Mouse (Mus musculus): ENCODE measurements around the gene Slc18a2. TPM values are rescaled to one million over a fixed set of nuclear protein-coding genes. Genes with fewer than 3 reads are reported as not detected.

Slc18a2 gene
- polyA plus RNA-seq (2015; fragmentation: Nextera tagmentation; extraction: Ambion mirVana) = 9.1 and 13.2 TPM in 2 replicates

GRCm38 (mm10) chr19:59260718-59261442 lies at the start of gene Slc18a2:
TSS of gene Slc18a2 (plus strand) at chr19:59260896.
- WGBS = under 1% methylated on average over 55 of the region's 55 CpGs
- H3K4me2 ChIP-seq = peak within 1 kb of the TSS; percentile 92
- peak; percentile 87 for ATAC-seq (replicated peaks; ENCODE audit: low FRiP score)
- no peak within 1 kb of the TSS for H3K27ac ChIP-seq
- peaks cover 34% of the 10 kb centered on the region for H3K27me3 ChIP-seq
- H3K4me1 ChIP-seq = peaks cover 15% of the 10 kb centered on the region
- H3K4me3 ChIP-seq (replicated peaks) = peak within 1 kb of the TSS; percentile 48
- no peaks in the 10 kb centered on the region for H3K36me3 ChIP-seq
- H3K9me3 ChIP-seq (replicated peaks) = 0 out of 2 replicates have a peak, but pooled peaks cover 5% of the 10 kb centered on the region
- peak within 1 kb of the TSS; percentile 38; the same call in 1 of the 2 replicates for H3K9ac ChIP-seq

- Histone ChIP-seq H3K4me1 (no peaks in the 10 kb centered on the region), H3K4me2 (no peak overlapping the region), H3K4me3 (replicated peaks) (no peak overlapping the region), H3K36me3 (no peaks in the 10 kb centered on the region), H3K9me3 (replicated peaks) (no peaks in the 10 kb centered on the region), H3K27ac (no peak overlapping the region), H3K9ac (no peak overlapping the region), H3K27me3 (no peaks in the 10 kb centered on the region)
- 85% methylated on average over 3 of the region's 3 CpGs for WGBS
- no peak for ATAC-seq (replicated peaks; ENCODE audit: low FRiP score)
These were observed 43.8 kb upstream of the Slc18a2 start for GRCm38 (mm10) chr19:59216891-59217290.

GRCm38 (mm10) chr19:59218991-59219390 lies 41.7 kb upstream of the Slc18a2 start, which contains the start of gene Kcnk18:
TSS of gene Kcnk18 (plus strand) at chr19:59219214.
- Histone ChIP-seq H3K4me3 (replicated peaks) (no peak within 1 kb of the TSS), H3K36me3 (no peaks in the 10 kb centered on the region), H3K9ac (no peak within 1 kb of the TSS), H3K4me1 (no peaks in the 10 kb centered on the region), H3K4me2 (no peak within 1 kb of the TSS), H3K27ac (no peak within 1 kb of the TSS), H3K27me3 (no peaks in the 10 kb centered on the region), H3K9me3 (replicated peaks) (no peaks in the 10 kb centered on the region)
- WGBS = 84% methylated on average over 8 of the region's 8 CpGs
- ATAC-seq (replicated peaks; ENCODE audit: low FRiP score) = no peak

- Histone ChIP-seq H3K27ac (no peak overlapping the region), H3K4me2 (no peak overlapping the region), H3K36me3 (no peaks in the 10 kb centered on the region), H3K9me3 (replicated peaks) (no peaks in the 10 kb centered on the region), H3K4me1 (no peaks in the 10 kb centered on the region), H3K27me3 (no peaks in the 10 kb centered on the region), H3K4me3 (replicated peaks) (no peak overlapping the region), H3K9ac (no peak overlapping the region)
- no peak for ATAC-seq (replicated peaks; ENCODE audit: low FRiP score)
- WGBS = 76% methylated on average over 3 of the region's 3 CpGs
These were observed 39.6 kb upstream of the Slc18a2 start for GRCm38 (mm10) chr19:59221131-59221530.

- Histone ChIP-seq H3K9me3 (replicated peaks) (no peaks in the 10 kb centered on the region), H3K27ac (no peak overlapping the region), H3K4me3 (replicated peaks) (no peak overlapping the region), H3K4me1 (peaks cover 6% of the 10 kb centered on the region), H3K9ac (no peak overlapping the region), H3K27me3 (no peaks in the 10 kb centered on the region), H3K36me3 (no peaks in the 10 kb centered on the region), H3K4me2 (no peak overlapping the region)
- WGBS = 54% methylated on average over 3 of the region's 3 CpGs
- no peak for ATAC-seq (replicated peaks; ENCODE audit: low FRiP score)
These were observed 32.3 kb upstream of the Slc18a2 start for GRCm38 (mm10) chr19:59228376-59228775.

GRCm38 (mm10) chr19:59232786-59233185 lies 27.9 kb upstream of the Slc18a2 start:
- H3K27ac ChIP-seq = no peak overlapping the region
- no peaks in the 10 kb centered on the region for H3K36me3 ChIP-seq
- no peak overlapping the region for H3K9ac ChIP-seq
- H3K4me1 ChIP-seq = peaks cover 6% of the 10 kb centered on the region
- H3K4me2 ChIP-seq = no peak overlapping the region
- no peak overlapping the region for H3K4me3 ChIP-seq (replicated peaks)
- H3K27me3 ChIP-seq = no peaks in the 10 kb centered on the region
- WGBS = 37% methylated on average over 5 of the region's 5 CpGs
- H3K9me3 ChIP-seq (replicated peaks) = no peaks in the 10 kb centered on the region
- ATAC-seq (replicated peaks; ENCODE audit: low FRiP score) = 0 out of 2 replicates have a peak, but pooled peaks have one; percentile 59

- ATAC-seq (replicated peaks; ENCODE audit: low FRiP score) = no peak
- Histone ChIP-seq H3K27ac (no peak overlapping the region), H3K36me3 (no peaks in the 10 kb centered on the region), H3K4me1 (peaks cover 6% of the 10 kb centered on the region), H3K4me3 (replicated peaks) (no peak overlapping the region), H3K4me2 (no peak overlapping the region), H3K9me3 (replicated peaks) (no peaks in the 10 kb centered on the region), H3K9ac (no peak overlapping the region), H3K27me3 (peaks cover 3% of the 10 kb centered on the region; the same call in 1 of the 2 replicates)
- 81% methylated on average over 18 of the region's 18 CpGs for WGBS
These were observed 25.7 kb upstream of the Slc18a2 start for GRCm38 (mm10) chr19:59235001-59235400.

- Histone ChIP-seq H3K27ac (no peak overlapping the region), H3K9me3 (replicated peaks) (no peaks in the 10 kb centered on the region), H3K4me3 (replicated peaks) (no peak overlapping the region), H3K27me3 (peaks cover 3% of the 10 kb centered on the region; the same call in 1 of the 2 replicates), H3K4me1 (peaks cover 6% of the 10 kb centered on the region), H3K36me3 (no peaks in the 10 kb centered on the region), H3K9ac (no peak overlapping the region), H3K4me2 (no peak overlapping the region)
- 85% methylated on average over 6 of the region's 6 CpGs for WGBS
- ATAC-seq (replicated peaks; ENCODE audit: low FRiP score) = no peak
These were observed 24.6 kb upstream of the Slc18a2 start for GRCm38 (mm10) chr19:59236046-59236445.

- H3K9me3 ChIP-seq (replicated peaks) = no peaks in the 10 kb centered on the region
- H3K27ac ChIP-seq = no peak overlapping the region
- no peak for ATAC-seq (replicated peaks; ENCODE audit: low FRiP score)
- no peaks in the 10 kb centered on the region for H3K4me1 ChIP-seq
- H3K4me3 ChIP-seq (replicated peaks) = no peak overlapping the region
- peaks cover 3% of the 10 kb centered on the region; the same call in 1 of the 2 replicates for H3K27me3 ChIP-seq
- H3K9ac ChIP-seq = no peak overlapping the region
- 73% methylated on average over 3 of the region's 3 CpGs for WGBS
- no peaks in the 10 kb centered on the region for H3K36me3 ChIP-seq
- no peak overlapping the region for H3K4me2 ChIP-seq
These were observed 22.1 kb upstream of the Slc18a2 start for GRCm38 (mm10) chr19:59238630-59239029.

- peak; percentile 56; the same call in 1 of the 2 replicates for ATAC-seq (replicated peaks; ENCODE audit: low FRiP score)
- Histone ChIP-seq H3K9me3 (replicated peaks) (no peaks in the 10 kb centered on the region), H3K4me2 (no peak overlapping the region), H3K4me3 (replicated peaks) (no peak overlapping the region), H3K27me3 (peaks cover 3% of the 10 kb centered on the region; the same call in 1 of the 2 replicates), H3K9ac (no peak overlapping the region), H3K36me3 (no peaks in the 10 kb centered on the region), H3K27ac (no peak overlapping the region), H3K4me1 (no peaks in the 10 kb centered on the region)
- WGBS = 23% methylated on average over 17 of the region's 17 CpGs
These were observed 21.4 kb upstream of the Slc18a2 start for GRCm38 (mm10) chr19:59239124-59239817.

GRCm38 (mm10) chr19:59241987-59242386 lies 18.7 kb upstream of the Slc18a2 start:
- no peak for ATAC-seq (replicated peaks; ENCODE audit: low FRiP score)
- Histone ChIP-seq H3K27me3 (peaks cover 3% of the 10 kb centered on the region; the same call in 1 of the 2 replicates), H3K4me2 (no peak overlapping the region), H3K27ac (no peak overlapping the region), H3K9ac (no peak overlapping the region), H3K4me3 (replicated peaks) (no peak overlapping the region), H3K4me1 (no peaks in the 10 kb centered on the region), H3K9me3 (replicated peaks) (no peaks in the 10 kb centered on the region), H3K36me3 (no peaks in the 10 kb centered on the region)
- 78% methylated on average over 4 of the region's 4 CpGs for WGBS

GRCm38 (mm10) chr19:59243057-59243456 lies 17.6 kb upstream of the Slc18a2 start:
- no peak overlapping the region for H3K4me2 ChIP-seq

More at GRCm38 (mm10) chr19:59243057-59243456, 17.6 kb upstream of the Slc18a2 start:
- H3K9me3 ChIP-seq (replicated peaks) = no peaks in the 10 kb centered on the region
- no peak overlapping the region for H3K9ac ChIP-seq
- WGBS = 83% methylated on average over 2 of the region's 2 CpGs
- no peaks in the 10 kb centered on the region for H3K4me1 ChIP-seq
- no peaks in the 10 kb centered on the region for H3K36me3 ChIP-seq
- H3K4me3 ChIP-seq (replicated peaks) = no peak overlapping the region
- ATAC-seq (replicated peaks; ENCODE audit: low FRiP score) = no peak
- peaks cover 3% of the 10 kb centered on the region; the same call in 1 of the 2 replicates for H3K27me3 ChIP-seq
- no peak overlapping the region for H3K27ac ChIP-seq
